Mouse (Mus musculus) CD4-positive helper T cell, adult 2 months (primary cell): ENCODE results near the gene Gm45213.

Experiments
- DNase-seq: peaks from one replicate; pipeline ENCODE4 v3.0.0-alpha.2; 2012; ENCODE audit warnings: low read depth, missing footprints, low spot score

The Gm45213 gene

GRCm38 (mm10) chr7:66043552-66044459 is at the start of gene Gm45213:
TSS of gene Gm45213 (plus strand) at chr7:66043602.
- no peak for DNase-seq

DNA sequence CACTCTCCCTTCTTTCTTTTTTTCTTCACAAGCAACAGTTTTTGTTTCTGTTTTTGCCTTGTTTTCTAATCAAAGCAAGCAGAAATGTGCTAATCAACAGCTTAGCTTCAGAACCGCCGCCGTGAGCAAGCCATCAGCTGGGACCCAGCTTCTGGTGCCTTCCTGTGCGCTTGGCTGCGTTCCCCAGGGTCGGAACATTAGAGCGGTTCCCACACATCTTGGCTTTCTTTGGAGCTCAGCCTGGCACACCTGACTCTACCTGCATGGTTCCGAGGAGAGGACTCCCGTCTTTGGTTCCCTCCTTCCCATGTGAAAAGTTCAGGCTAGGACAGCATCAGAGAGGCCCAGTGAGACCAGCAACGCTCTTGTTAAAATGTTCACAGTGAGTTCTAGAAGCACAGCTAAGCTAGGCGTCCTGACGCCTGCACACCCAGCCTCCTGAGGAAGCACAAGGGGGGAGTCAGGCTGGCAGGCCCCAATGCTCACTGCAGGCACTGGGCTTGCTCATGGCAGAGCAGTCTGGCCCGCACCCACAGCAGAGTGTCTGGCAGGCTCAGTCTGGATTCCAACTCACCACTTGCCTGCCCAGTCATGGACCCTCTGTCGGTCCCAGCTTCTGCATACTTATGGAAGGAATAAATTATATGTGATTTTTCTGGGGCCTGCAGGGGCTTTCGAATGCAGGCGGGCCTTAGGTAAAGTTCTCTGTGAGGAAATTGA is 42.2 kb upstream of the Gm45213 start:
- DNase-seq, result no peak

DNA sequence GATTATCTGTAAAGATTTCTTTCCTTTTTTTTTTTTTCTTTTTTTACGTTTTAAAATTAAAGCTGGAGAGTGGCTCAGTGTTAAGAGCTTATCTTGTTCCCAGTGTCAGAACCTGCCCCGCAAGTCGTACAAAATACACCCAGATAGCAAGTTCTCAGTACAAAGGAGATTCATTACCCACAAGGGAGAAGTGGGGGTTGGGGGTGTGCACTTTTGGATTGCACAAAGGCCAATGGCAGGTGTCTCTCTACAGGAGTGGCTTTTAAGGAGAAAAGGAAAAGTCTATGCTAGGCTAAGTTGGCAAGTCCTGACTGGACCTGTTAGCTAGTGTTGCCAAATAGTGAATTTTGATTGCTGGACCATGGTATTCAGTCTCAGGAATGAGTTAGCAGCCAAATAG is 41.6 kb upstream of the Gm45213 start:
- DNase-seq, result no peak

DNA sequence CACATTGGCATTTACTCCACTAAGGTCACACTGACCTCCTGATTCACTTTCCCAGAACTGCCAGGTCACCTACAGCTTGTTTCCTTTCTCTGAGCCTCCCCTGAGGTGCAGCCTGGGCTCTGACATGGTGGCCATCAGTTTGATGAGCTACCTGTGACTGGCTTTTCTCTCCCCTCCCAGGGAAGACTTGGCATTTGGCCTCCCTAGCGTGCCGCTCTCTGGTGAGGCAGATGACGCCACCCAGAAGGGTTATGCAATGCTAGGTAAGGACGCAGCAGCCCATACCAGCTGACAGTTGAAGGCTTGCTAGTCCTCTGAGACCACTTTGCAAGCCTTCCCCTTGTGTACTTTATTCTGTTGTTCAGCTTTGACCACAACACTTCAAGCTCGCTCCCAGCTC is 40.0 kb upstream of the Gm45213 start:
- DNase-seq, result no peak

- DNase-seq, result no peak
These were observed 39.4 kb upstream of the Gm45213 start for GRCm38 (mm10) chr7:66003865-66004638.

DNA sequence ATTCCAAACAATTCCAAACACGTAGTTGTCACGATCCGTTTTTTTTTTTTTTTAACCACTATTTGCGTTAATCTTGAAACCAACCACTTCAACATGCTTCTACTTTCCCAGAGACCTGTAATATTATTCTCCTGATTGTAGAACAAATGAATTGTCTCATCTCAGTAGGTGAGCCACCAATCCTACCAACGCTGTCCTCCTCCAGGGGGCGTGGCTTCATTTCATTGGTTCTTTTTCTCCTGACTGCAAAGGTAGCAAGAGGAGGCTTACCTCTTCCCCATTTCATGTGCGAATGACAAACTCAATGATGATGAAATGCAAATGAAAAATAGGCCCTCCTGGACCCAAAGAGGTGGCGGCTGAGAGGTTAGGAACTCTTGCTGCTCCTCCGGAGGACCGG is 38.3 kb upstream of the Gm45213 start:
- DNase-seq, result no peak

DNA sequence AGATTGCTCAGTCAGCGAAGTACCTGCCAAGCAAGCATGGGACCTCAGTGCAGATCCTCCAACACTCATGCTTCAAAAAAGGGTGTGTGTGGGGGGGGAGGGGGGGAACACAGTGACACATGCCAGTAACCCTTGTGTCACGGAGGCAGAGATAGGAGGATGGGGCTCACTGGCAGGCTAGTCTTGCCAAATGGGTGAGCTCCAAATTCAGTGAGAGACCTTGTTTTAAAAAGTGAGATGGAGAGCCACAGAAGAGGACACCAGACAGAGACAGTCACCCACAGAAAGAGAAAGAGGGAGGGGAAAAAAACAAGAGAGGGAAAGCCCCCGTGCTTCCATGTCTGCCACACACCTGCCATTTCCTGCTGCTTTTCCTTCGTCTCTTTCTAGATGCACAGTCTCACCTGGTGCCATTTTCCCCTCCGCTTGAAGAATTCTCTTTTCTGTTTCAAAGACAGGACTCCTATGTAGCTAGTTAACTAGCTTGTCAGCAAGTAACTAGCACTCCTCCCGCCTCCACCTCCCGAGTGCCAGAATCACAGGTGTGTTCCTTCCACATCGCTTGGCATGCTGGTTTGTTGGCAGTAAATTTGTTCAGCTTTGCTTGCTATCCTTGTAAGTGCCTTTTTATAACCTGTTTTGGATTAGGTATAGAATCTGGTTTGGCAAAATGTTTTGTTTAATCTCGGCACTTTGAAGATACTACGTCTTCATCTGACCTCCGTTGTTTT is 35.1 kb upstream of the Gm45213 start:
- DNase-seq, result no peak

DNA sequence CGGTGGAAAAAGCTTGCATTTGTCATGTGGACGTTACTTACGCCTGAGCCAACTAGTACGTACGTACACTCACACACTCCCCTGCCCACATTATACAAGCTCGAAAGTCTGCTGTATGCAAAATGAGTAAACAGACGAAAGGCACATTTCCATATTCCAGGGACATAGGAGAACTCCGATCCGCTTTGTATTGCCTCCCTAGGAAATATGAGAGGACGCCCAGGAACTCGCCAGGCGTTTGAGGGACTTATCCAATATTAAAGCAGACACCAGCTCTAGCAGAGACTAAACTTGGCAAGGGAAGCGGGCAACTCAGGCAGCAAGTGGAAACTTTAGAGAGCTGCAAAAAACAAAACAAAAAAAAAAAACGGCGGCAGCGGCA is 34.5 kb upstream of the Gm45213 start:
- no peak for DNase-seq

DNA sequence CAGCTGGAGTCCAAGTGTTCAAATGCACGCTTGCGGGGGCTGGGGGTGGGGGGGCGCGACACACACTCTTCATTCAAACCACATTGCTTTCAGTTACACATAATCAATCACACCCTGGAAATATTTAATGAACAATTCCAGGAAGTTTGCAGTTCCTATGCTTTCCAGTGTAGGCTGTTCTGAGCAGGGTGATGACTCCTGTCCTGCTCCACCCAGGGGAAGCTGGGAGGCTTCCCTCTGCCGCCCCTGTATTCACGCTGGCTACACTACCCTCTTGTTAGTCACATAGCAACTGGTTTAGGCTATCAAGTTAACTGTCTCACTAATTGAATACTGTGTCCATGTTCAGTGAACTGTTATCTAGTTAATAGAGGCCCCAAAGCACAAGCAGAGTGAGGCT is 32.9 kb upstream of the Gm45213 start:
- no peak for DNase-seq

- DNase-seq, result no peak
These were observed 15.7 kb upstream of the Gm45213 start for GRCm38 (mm10) chr7:66027747-66028146.

DNA sequence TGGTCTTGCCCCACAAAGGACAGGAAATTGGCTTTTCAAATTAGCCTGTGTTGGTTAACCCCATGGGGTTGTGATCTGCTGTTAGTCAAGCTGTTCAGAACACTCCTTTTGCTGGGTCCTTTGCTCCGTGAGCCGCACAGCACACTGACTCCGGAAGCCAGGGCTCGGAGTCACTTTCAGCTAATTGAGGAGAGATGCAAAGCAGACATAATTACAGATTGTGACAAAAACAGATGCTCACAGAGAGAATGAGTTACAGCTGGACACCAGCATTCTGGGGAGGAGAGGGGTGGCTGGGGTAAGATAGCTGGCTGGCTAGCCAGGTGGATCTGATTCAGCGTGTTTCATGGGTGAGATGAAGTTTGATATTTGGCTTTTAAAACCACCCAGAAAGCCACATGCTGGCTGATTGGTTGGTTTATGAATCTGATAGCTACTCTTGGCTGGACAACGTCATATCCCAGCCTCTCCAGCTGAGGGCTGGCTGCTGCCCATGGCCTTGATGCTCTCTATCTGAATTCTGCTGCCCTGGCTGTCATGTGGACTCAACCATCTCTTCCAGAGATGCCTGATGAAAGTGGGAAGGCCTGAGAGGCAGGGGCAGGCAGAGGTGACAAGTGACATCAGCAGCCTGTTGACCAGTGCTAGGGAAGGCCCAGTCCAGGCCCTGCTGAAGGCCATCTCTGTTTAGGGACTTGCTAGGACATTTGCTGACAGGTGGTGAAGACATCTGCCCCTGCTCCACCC is 14.5 kb upstream of the Gm45213 start:
- no peak for DNase-seq

DNA sequence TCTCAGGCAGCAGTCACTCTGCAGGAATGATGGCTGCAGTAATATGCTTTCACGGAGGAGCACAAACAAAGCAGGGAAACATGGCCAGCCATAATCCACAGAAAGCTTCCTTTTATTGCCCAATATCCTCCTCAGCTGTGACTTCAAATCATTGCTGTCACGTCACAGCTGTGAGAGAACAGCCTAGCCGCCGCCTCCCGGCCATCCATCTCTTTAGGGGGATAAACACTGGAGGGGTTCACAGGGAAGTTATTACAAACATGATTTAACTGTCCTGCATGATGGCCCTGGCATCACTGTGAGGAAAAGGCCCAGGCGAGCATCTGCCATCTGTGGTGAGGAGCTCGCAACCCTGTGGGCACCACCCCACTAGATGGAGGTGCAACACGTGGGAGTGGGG is 6.6 kb upstream of the Gm45213 start:
- no peak for DNase-seq

DNA sequence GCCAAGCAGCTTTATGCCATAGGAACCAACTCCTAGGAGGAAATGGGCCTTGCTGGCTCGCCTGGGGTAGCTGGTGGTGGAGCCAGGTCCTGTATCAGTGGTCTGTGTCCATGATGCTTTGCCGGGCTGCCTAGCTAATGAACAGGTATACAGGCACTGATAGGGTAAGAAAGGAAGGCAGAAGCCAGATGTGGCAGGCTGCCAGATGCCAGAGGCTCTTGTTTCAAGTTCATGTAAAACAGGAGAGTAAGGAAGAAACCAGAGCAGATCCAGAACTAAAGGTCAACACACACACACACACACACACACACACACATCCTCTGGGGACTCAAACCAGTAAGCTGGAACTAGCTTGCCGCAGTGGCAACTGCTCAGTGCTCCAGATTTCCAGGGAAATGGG is 5.1 kb upstream of the Gm45213 start:
- DNase-seq, result no peak

- no peak for DNase-seq
These were observed 4.7 kb upstream of the Gm45213 start for GRCm38 (mm10) chr7:66038730-66039129.

DNA sequence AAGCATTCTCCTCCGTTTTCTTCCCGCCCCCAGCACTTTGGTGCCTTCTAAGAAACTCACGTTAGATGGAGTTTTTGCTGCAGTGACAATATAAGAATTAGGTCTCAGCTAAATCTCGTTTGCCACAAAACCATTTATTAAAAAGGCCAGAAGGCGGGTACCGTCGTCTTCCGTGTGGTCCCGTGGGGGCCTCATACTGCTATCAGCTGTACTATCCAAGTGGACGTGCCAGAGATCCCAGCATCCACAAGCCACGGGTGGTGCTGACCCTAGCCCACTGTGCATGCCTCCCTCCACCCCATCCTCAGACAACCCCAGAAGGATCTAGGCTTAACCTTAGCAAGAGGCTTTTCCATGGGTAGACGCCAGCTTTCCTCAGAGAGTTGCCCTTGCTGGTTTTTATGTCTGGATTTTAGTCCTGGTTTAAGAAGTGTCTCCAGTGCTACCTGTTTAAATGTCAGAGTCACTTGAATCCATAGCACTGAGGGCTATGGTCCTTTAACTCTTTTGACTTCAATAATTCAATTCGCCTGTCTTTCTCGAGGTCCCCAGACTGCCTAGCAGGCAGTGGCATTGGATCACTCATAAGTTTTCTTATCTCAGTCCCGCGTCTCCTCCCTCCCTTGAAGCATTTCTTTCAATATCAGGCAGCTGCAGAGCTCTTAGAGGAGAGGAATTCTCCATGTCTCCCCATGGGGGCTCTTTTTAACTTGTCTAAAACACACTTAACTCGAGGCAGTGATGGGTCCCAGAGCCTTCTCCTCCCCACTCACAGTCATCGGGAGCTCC is 3.2 kb upstream of the Gm45213 start:
- no peak for DNase-seq

DNA sequence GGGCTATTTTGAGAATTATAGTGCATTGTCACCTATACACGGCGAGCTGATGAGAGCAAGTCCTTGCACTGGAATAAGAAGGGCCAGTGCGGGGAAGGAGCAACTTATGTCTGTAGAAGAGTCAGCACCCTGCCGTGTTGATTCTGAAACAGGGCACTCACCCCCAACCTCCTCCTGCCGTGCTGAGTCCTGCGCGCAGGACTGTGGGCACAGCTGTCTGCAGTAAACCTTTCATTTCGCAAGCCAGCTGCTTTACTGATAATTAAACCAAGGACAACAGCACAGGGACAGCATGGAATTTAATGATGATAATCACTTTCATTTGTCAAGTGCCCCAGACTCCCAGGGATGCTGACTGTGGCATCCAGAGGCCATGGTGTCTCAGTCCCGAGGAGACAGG is 1.2 kb downstream of the Gm45213 start:
- no peak for DNase-seq

DNA sequence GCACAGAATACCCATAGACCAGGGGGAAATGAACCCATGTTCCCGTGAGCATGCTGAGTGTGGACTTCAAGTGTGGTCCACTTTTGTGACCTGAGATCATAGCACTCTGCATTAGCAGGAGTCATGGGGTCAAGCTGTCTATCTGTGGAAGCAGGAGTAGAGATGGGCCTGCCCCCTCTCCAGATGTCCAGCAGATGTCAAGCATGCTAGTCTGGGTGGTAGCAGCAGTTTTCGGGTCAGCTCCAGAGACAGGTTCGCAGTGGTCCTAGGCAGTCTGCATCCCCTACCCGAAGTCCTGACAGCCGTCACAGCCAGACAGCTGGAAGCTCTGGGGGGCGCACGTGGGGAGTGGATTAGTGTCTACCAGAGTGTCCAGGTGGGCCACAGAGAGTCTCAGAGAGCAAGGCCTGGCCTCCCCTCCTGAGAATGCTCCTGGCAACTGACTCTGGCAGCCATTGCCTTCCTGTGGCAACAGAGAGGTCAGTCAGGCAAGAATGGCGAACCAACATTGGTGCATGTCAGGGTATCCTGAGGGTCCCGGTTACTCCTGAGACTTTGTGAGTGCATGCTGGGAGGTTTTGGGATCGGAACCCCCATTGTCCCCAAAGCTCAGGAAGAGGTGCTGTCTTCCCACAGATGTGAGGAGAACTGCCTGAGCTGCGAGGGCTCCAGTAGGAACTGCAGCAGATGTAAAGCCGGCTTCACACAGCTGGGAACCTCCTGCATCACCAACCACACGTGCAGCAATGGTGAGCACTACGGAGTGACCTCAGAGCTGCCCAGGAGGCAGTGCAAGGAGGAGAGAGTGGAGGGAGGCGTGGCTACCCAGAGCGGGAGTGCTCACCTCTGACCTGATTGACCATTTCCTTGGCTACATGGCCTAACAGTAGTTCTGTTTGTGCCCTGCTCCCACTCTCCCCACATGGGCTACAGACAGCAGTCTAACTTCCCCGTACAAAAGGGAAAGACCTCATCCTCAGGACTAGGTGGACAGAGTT is 3.8 kb downstream of the Gm45213 start:
- no peak for DNase-seq

- no peak for DNase-seq
These were observed 4.6 kb downstream of the Gm45213 start for GRCm38 (mm10) chr7:66047975-66048374.
